Mouse (Mus musculus) forebrain, embryonic 15.5 days (tissue): ENCODE results near the gene G3bp2. TPM values are rescaled to one million over a fixed set of nuclear protein-coding genes. Genes with fewer than 3 reads are reported as not detected.
A peak's percentile ranks its signal among the peaks of the same experiment; 100 is the strongest.
"Not testable (repeated sequence)": the region's sequence is repeated elsewhere in the genome, so short reads cannot be mapped to it uniquely, and the experiment has no call there.

Experiments
- ATAC-seq: fragments of 200-750 bp; cut with Nextera tagmentation; replicated peaks from 2 replicates; pipeline ENCODE4 v1.8.0; 2017; ENCODE audit warnings: mild to moderate bottlenecking, moderate TSS enrichment, moderate library complexity
- H3K27ac ChIP-seq: fragments of 300-500 bp; sonication (generic); replicated peaks from 2 replicates; pipeline ENCODE4 v1.5.1; 2015; ENCODE audit warnings: mild to moderate bottlenecking, inconsistent platforms
- H3K27me3 ChIP-seq: fragments of 300-500 bp; sonication (generic); 2 replicates; pipeline ENCODE4 v1.6.1; 2015; ENCODE audit warnings: inconsistent platforms
- H3K36me3 ChIP-seq: fragments of 300-500 bp; sonication (generic); 2 replicates; pipeline ENCODE4 v1.6.1; 2015; ENCODE audit warnings: mild to moderate bottlenecking, inconsistent platforms
- H3K4me1 ChIP-seq: fragments of 300-500 bp; sonication (generic); 2 replicates; pipeline ENCODE4 v1.6.1; 2015; ENCODE audit warnings: inconsistent platforms
- H3K4me2 ChIP-seq: fragments of 300-500 bp; sonication (generic); replicated peaks from 2 replicates; pipeline ENCODE4 v1.6.1; 2015; ENCODE audit warnings: mild to moderate bottlenecking, inconsistent platforms
- H3K4me3 ChIP-seq: fragments of 300-500 bp; sonication (generic); 2 replicates; pipeline ENCODE4 v1.5.1; 2015; ENCODE audit warnings: mild to moderate bottlenecking, inconsistent platforms
- H3K9ac ChIP-seq: fragments of 300-500 bp; sonication (generic); replicated peaks from 2 replicates; pipeline ENCODE4 v1.6.1; 2015; ENCODE audit warnings: mild to moderate bottlenecking, inconsistent platforms
- H3K9me3 ChIP-seq: fragments of 300-500 bp; sonication (generic); 2 replicates; pipeline ENCODE4 v1.6.1; 2016; ENCODE audit warnings: inconsistent platforms
- WGBS: fragments of 180-500 bp; shearing (Covaris S2); methylation state at CpG from one replicate; pipeline ENCODE4 v1.1.7; 2015; ENCODE audit warnings: mixed read lengths; 5-methylcytosine and 5-hydroxymethylcytosine counted together
- polyA plus RNA-seq: library from polyadenylated mRNA; unstranded; fragments of >200 nt; fragmentation: Nextera tagmentation; extraction: Ambion mirVana; gene quantifications from 2 replicates; pipeline ENCODE4 v1.2.1, GENCODE M21; 2015

Gene G3bp2
- polyA plus RNA-seq = 323 and 349 TPM in 2 replicates

DNA sequence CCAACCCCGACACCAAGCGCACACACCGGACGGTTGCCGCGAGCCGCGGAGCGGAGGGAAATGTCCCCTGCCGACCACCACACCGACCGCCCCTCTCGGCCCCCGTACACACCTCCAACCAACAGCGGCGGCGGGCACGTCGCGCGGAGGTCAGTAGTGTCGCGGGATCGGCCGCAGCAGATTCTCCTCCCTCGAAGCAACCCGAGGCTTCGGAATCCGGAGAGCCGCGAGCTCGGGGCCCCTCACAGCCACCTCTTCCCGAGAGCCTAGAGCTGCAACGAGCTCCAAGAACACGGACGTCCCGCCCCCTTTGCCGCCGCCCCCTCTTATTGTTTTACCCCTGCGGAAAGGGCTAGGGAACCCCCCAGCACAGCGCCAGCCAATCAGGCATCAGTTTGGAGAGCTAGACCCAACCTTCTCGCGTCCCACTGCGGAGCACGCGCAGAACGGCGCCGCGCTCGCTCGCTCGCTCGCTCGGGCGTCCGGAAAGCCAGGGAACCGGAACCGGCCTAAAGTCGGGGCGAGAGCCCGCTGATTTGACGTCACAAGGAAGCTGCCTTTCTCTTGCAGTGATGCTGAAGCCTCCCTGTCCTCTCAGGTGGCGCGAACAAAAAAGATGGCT, at the start of gene G3bp2:
TSS of gene G3bp2 (minus strand) at position 303 of the 622 bp plus-strand sequence.
- Histone ChIP-seq H3K9me3 (no peaks in the 10 kb centered on the region), H3K27ac (peak within 1 kb of the TSS; percentile 99), H3K4me2 (peak within 1 kb of the TSS; percentile 58), H3K27me3 (no peaks in the 10 kb centered on the region), H3K36me3 (no peaks in the 10 kb centered on the region), H3K9ac (peak within 1 kb of the TSS; percentile 97), H3K4me3 (peak within 1 kb of the TSS; percentile 98), H3K4me1 (peaks cover 34% of the 10 kb centered on the region)
- under 1% methylated on average over 65 of the region's 65 CpGs for WGBS
- ATAC-seq = peak; percentile 99

DNA sequence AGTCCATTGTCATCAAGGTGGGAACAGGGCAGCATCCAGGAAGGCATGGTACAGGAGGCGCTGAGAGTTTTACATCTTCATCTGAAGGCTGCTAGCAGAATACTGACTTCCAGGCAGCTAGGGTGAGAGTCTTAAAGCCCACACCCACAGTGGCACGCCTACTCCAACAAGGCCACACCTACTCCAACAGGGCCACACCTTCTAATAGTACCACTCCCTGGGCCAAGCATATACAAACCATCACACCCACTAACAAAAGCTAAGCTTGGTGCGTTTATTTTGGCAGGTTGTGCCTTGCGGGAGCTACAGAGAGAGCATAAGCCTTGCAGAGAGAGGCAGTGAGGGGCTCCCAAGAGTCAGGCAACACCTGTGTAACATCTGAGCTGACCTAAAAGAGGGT, 49.5 kb upstream of the G3bp2 start:
- not testable (repeated sequence) for H3K4me2 ChIP-seq, H3K9ac ChIP-seq, ATAC-seq, H3K27me3 ChIP-seq, H3K9me3 ChIP-seq, H3K4me3 ChIP-seq, H3K27ac ChIP-seq, H3K36me3 ChIP-seq
- 74% methylated on average over 4 of the region's 4 CpGs for WGBS
- H3K4me1 ChIP-seq = peaks cover 19% of the 10 kb centered on the region

DNA sequence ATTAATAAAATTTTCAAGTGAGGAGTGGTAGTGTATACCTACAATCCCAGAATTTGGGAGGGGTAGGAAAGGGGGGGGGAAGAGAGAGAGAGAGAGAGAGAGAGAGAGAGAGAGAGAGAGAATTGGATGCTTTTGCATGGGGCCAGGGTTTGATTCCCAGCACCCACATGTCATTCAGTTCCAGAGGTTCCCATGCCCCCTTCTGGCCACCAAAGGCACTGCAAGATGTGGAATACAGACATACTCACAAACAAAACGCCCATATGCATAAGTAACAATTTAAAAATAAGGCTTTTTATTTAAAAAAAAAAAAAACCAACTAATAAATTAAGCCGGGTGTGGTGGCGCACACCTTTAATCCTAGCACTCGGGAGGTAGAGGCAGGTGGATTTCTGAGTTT, 48.6 kb upstream of the G3bp2 start:
- H3K4me1 ChIP-seq = peaks cover 19% of the 10 kb centered on the region
- no peaks in the 10 kb centered on the region for H3K36me3 ChIP-seq
- H3K4me2 ChIP-seq = no peak overlapping the region
- WGBS = 97% methylated on average over 4 of the region's 4 CpGs
- ATAC-seq = no peak
- no peak overlapping the region for H3K4me3 ChIP-seq
- H3K9ac ChIP-seq = no peak overlapping the region
- no peak overlapping the region for H3K27ac ChIP-seq
- H3K9me3 ChIP-seq = no peaks in the 10 kb centered on the region
- no peaks in the 10 kb centered on the region for H3K27me3 ChIP-seq

DNA sequence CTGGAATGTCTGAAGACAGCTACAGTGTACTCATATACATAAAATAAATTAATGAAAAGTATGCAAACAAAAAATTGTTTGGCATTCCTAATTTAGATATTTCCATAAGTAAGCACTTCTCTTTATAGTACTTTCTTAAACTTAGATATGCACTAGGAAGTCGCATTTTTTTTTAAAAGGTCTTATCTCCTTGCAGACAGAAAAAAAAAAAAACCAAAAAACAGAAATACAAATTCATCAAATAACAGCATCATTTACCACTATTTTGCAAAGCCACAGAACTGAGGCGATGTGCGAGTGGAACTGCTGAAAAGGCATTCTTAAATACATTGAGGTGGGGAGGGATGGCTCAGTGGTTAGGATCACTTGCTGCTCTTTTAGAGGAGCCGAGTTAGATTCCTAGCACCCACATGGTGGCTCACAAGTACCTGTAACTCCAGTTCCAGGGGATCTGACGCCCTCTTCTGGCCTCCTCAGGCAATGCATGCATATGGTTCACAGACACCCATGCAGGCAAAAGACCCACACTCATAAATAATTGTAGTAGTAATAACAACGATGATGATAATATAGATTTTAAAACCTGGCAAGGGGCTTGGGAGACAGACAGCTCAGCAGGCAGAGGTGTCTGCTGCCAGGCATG, 46.6 kb upstream of the G3bp2 start:
- H3K4me1 ChIP-seq = peaks cover 4% of the 10 kb centered on the region; the same call in 1 of the 2 replicates
- 93% methylated on average over 6 of the region's 6 CpGs for WGBS
- H3K4me3 ChIP-seq = no peak overlapping the region
- ATAC-seq = no peak
- H3K9ac ChIP-seq = no peak overlapping the region
- H3K9me3 ChIP-seq = no peaks in the 10 kb centered on the region
- H3K27me3 ChIP-seq = no peaks in the 10 kb centered on the region
- no peak overlapping the region for H3K4me2 ChIP-seq
- no peak overlapping the region for H3K27ac ChIP-seq
- no peaks in the 10 kb centered on the region for H3K36me3 ChIP-seq

DNA sequence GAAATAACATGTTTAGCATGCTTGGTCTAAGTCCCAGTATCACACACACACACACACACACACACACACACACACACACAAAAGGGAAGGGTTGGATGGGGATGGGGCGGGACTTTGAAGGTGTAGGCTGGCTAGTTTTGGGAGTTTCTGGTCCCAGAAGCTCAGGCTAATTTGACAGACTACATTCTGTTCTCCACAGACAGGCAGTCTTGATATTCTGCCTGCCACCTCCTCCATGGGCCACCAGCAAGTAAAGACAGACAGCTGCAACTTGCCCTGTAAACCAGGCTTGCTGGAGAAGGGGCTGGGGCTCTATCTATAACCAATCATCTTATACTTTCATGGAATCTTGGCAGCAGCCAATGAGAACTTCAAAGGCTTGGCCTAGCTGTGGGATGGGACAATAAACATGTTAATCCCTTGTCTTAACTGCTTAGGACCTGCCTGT, 45.8 kb upstream of the G3bp2 start:
- WGBS = 60% methylated on average over 1 of the region's 1 CpGs
- no peak overlapping the region for H3K4me3 ChIP-seq
- 0 out of 2 replicates have a peak, but pooled peaks cover 2% of the 10 kb centered on the region for H3K36me3 ChIP-seq
- no peak overlapping the region for H3K4me2 ChIP-seq
- H3K27me3 ChIP-seq = no peaks in the 10 kb centered on the region
- H3K27ac ChIP-seq = no peak overlapping the region
- peaks cover 4% of the 10 kb centered on the region; the same call in 1 of the 2 replicates for H3K4me1 ChIP-seq
- no peak for ATAC-seq
- H3K9me3 ChIP-seq = no peaks in the 10 kb centered on the region
- H3K9ac ChIP-seq = no peak overlapping the region

DNA sequence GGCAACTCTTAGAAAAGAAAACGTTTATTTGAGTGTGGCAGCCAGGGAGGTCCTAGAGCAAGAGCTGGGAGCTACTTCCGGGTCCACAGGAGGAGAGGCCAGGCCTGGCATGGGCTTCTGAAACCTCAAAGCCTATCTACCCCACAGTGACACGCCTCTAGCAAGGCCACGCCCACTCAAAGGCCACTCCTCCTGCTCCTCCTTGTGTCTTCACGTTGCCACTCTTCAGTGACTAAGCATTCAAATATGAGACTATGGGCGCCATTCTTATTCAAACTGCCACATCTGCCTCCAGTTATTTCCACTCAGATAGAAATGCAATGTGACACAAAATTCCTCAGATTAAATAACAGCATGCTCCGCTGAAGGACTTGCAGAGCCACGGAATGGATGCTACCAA, 45.1 kb upstream of the G3bp2 start:
- ATAC-seq = no peak
- peaks cover 4% of the 10 kb centered on the region; the same call in 1 of the 2 replicates for H3K4me1 ChIP-seq
- no peaks in the 10 kb centered on the region for H3K27me3 ChIP-seq
- 0 out of 2 replicates have a peak, but pooled peaks cover 2% of the 10 kb centered on the region for H3K36me3 ChIP-seq
- H3K4me3 ChIP-seq = no peak overlapping the region
- no peak overlapping the region for H3K4me2 ChIP-seq
- H3K9ac ChIP-seq = no peak overlapping the region
- no peaks in the 10 kb centered on the region for H3K9me3 ChIP-seq
- H3K27ac ChIP-seq = no peak overlapping the region
- 16% methylated on average over 8 of the region's 8 CpGs for WGBS

DNA sequence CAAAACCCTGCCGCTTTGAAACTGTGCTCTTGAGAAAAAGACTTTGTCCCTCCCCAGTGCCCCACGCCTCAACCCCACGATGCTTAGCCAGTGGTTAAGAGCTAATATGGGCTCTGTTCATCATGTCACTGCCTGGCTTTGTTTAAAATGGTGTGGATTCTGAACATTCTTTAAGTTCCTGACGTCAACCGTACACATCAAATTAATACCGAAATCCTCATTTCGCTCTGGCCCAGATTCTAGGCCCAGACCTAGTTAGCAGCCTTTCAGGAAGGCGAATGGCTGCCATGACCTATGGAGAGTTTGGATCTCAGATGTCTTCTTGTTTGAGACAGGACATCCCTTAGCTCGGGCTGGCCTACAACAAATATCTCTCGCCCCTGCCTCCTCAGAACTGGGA, 44.2 kb upstream of the G3bp2 start:
- H3K27me3 ChIP-seq = no peaks in the 10 kb centered on the region
- peaks cover 4% of the 10 kb centered on the region; the same call in 1 of the 2 replicates for H3K4me1 ChIP-seq
- 0 out of 2 replicates have a peak, but pooled peaks cover 2% of the 10 kb centered on the region for H3K36me3 ChIP-seq
- no peak overlapping the region for H3K4me2 ChIP-seq
- WGBS = 89% methylated on average over 10 of the region's 10 CpGs
- H3K9me3 ChIP-seq = no peaks in the 10 kb centered on the region
- no peak for ATAC-seq
- H3K27ac ChIP-seq = no peak overlapping the region
- H3K9ac ChIP-seq = no peak overlapping the region
- H3K4me3 ChIP-seq = no peak overlapping the region

DNA sequence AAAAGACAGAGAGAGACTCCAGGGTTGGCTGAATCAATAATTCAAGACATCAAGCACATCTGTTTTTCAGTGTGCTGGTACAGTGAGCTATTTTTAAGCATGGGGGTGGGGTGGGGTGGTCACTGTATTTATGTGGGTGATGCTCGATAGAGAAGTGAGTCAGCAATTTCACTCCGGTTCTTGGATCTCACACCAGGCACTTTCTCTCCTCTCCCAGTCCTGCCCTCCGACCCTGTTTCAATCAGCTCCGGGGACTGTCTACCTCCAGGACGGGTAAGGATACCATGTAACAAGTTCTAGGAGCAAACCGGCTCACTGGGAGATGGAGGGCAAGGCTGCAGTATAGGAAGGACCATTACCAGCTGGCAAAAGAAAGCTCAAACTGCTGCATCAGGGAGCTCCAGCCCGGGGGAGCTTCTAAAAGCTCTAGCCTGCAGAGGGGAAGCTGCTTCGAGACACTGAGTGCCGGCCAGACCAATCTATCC, 43.7 kb upstream of the G3bp2 start:
- H3K4me2 ChIP-seq = no peak overlapping the region
- H3K9me3 ChIP-seq = no peaks in the 10 kb centered on the region
- peaks cover 4% of the 10 kb centered on the region; the same call in 1 of the 2 replicates for H3K4me1 ChIP-seq
- no peak overlapping the region for H3K4me3 ChIP-seq
- ATAC-seq = no peak
- 73% methylated on average over 9 of the region's 9 CpGs for WGBS
- H3K9ac ChIP-seq = no peak overlapping the region
- no peaks in the 10 kb centered on the region for H3K27me3 ChIP-seq
- H3K27ac ChIP-seq = no peak overlapping the region
- H3K36me3 ChIP-seq = 0 out of 2 replicates have a peak, but pooled peaks cover 2% of the 10 kb centered on the region

DNA sequence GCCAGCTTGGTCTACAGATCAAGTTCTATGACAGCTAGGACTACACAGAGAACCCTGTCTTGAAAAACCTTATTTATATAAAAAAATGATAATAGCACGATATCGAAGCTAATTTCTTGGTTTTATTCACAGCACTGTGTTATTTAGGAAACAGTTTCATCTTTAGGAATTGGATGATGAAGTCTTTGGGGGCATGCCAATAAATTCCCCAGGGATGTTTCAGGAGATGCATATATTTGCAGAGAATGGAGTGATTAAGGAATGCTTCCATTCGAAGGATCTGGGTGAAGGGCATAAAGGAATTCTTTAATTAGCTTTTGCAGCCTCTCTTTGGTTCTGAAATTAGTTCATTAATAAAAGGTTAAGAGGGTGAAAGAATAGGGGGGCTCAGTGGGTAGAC, 41.9 kb upstream of the G3bp2 start:
- 78% methylated on average over 3 of the region's 3 CpGs for WGBS
- no peak for ATAC-seq
- Histone ChIP-seq H3K4me1 (peaks cover 4% of the 10 kb centered on the region; the same call in 1 of the 2 replicates), H3K4me2 (no peak overlapping the region), H3K4me3 (no peak overlapping the region), H3K9ac (no peak overlapping the region), H3K9me3 (no peaks in the 10 kb centered on the region), H3K27ac (no peak overlapping the region), H3K27me3 (no peaks in the 10 kb centered on the region), H3K36me3 (0 out of 2 replicates have a peak, but pooled peaks cover 2% of the 10 kb centered on the region)

DNA sequence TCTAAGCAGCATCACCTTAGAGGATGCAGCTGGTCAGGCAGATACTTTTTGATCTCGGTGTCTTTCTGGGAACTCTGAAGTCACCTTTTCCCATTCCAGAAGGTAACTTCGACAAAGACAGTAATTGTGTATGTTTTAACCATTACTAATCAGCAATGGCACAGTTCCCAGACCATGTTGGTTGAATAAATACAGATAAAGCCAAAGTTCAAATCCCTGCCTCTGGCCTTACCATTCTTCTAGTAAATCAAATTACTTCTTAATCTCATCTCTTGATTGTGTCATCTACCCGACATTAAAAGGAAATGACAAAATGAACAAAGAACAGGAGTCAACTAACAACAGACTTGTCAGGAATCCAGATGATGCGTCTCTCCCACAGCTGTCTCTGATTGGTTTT, 38.1 kb upstream of the G3bp2 start:
- 82% methylated on average over 4 of the region's 4 CpGs for WGBS

DNA sequence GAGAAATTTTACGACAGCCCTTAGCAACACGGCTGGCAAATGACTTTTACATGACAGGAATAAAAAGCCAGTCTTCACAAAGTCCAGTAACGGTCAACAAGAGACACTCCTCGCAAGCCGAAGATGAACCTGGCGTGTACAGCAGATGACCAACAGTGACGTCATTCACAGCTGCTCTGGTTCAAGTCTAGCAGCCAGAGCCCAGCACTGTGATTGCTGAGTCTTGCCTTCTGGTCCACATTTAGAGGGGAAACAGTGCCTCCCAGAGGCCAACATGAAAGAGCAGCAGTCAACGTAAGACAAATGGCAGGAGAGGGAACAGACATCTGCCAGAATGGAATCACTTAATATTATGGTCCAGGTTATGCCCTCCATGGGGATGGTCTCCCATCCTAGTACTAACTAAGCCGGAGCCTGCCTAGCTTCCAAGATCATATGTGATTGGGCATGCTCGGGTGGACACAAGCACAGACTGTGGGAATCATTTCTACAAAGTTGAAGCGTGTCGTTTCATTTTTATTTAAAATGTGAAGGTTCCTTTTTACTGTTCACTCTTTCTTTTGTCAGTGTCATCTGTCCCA, 34.4 kb upstream of the G3bp2 start:
- no peaks in the 10 kb centered on the region for H3K9me3 ChIP-seq
- H3K9ac ChIP-seq = no peak overlapping the region
- H3K36me3 ChIP-seq = no peaks in the 10 kb centered on the region
- 59% methylated on average over 12 of the region's 12 CpGs for WGBS
- no peak overlapping the region for H3K4me2 ChIP-seq
- H3K4me3 ChIP-seq = no peak overlapping the region
- ATAC-seq = no peak; the same call in 1 of the 2 replicates
- H3K27me3 ChIP-seq = peaks cover 2% of the 10 kb centered on the region; the same call in 1 of the 2 replicates
- no peaks in the 10 kb centered on the region for H3K4me1 ChIP-seq
- no peak overlapping the region for H3K27ac ChIP-seq

More for the DNA sequence above, 38.1 kb upstream of the G3bp2 start:
- Histone ChIP-seq H3K9me3 (no peaks in the 10 kb centered on the region), H3K4me2 (no peak overlapping the region), H3K4me3 (no peak overlapping the region), H3K9ac (no peak overlapping the region), H3K27ac (no peak overlapping the region), H3K36me3 (0 out of 2 replicates have a peak, but pooled peaks cover 2% of the 10 kb centered on the region), H3K4me1 (no peaks in the 10 kb centered on the region), H3K27me3 (no peaks in the 10 kb centered on the region)
- no peak for ATAC-seq

DNA sequence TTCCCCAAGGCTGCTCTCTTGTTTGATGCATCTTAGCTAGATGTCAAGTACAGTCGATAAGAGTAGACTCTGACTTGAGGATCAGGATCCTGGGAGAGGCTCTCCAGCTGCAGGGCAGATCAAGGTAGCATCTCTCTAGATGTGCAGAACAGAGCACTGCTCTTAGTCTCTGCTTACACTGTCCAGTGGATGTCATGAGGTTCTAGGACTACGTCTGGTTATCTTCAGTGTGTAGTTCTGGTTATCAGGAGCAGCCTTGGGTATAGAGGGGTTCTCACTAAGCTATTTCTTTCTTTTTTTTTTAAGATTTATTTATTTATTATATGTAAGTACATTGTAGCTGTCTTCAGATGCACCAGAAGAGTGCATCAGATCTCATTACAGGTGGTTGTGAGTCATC, 31.4 kb upstream of the G3bp2 start:
- WGBS = 96% methylated on average over 2 of the region's 2 CpGs
- Histone ChIP-seq H3K27ac (no peak overlapping the region), H3K4me2 (no peak overlapping the region), H3K9ac (no peak overlapping the region), H3K4me3 (no peak overlapping the region), H3K36me3 (no peaks in the 10 kb centered on the region), H3K9me3 (no peaks in the 10 kb centered on the region), H3K4me1 (no peaks in the 10 kb centered on the region), H3K27me3 (peaks cover 2% of the 10 kb centered on the region; the same call in 1 of the 2 replicates)
- ATAC-seq = no peak
